Mouse (Mus musculus): ENCODE results near the gene AC140267.1.

The AC140267.1 gene

GRCm38 (mm10) chr15:80263610-80264575 lies 28.3 kb downstream of the AC140267.1 start, which contains the start of gene Rps19bp1:
Rps19bp1 (minus strand) TSS chr15:80264315.
- peak; percentile 82 to 85 for DNase-seq (ENCODE audit: low spot score in 2 of 2)

- peak; percentile 76 to 77 for DNase-seq (ENCODE audit: low spot score in 2 of 2)
Measured at GRCm38 (mm10) chr15:80266281-80266680, 30.6 kb downstream of the AC140267.1 start.

GRCm38 (mm10) chr15:80271858-80272396 lies 36.3 kb downstream of the AC140267.1 start:
- DNase-seq (ENCODE audit: low spot score in 2 of 2), result no peak

- no peak for DNase-seq (ENCODE audit: low spot score in 2 of 2)
Measured at GRCm38 (mm10) chr15:80277107-80277506, 41.5 kb downstream of the AC140267.1 start.

GRCm38 (mm10) chr15:80277625-80278024 lies 42.0 kb downstream of the AC140267.1 start:
- DNase-seq (ENCODE audit: low spot score in 2 of 2), result no peak

GRCm38 (mm10) chr15:80278121-80278759 lies 42.6 kb downstream of the AC140267.1 start:
- DNase-seq (ENCODE audit: low spot score in 2 of 2), result peak; percentile 77 to 89

- DNase-seq (ENCODE audit: low spot score in 2 of 2), result no peak
Measured at GRCm38 (mm10) chr15:80279053-80279452, 43.4 kb downstream of the AC140267.1 start.

GRCm38 (mm10) chr15:80280646-80281045 lies 45.0 kb downstream of the AC140267.1 start:
- no peak for DNase-seq (ENCODE audit: low spot score in 2 of 2)

Measured in right cerebral cortex, postnatal 36 days (tissue).